Mouse (Mus musculus) ES-E14 (cell line): ENCODE measurements around the gene Diaph3.

Source experiments
- CHD2 ChIP-seq: IDR thresholded peaks from 2 replicates; pipeline ENCODE4 v1.6.1; 2014; ENCODE audit warnings: mild to moderate bottlenecking, low read depth, low read length, inconsistent platforms
- MAFK ChIP-seq: IDR thresholded peaks from 2 replicates; pipeline ENCODE4 v1.6.1; 2014; ENCODE audit warnings: mild to moderate bottlenecking, low read depth, low read length, inconsistent platforms; ENCODE audit not compliant: insufficient read depth

DNA sequence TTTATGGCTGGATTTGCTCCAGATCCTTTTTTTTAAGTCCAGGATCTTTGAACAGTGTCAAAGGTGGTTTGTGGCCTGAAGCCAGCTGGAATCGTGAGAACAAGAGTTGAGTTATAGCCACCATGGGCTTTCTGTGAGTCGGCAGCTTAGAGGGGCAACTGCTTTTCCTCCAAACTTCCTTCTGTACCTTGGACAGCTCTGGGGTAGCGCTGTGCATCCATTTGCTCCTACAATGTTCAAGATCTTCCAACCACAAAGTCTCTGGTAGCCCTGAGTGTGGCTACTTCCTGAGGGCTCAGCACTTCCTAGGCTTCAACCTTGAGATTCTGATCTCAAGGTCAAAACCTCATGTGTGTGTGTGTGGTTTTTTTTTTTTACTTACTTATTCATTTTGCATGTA is 437.0 kb downstream of the Diaph3 start:
- no peak for TF ChIP-seq MAFK
- no peak for TF ChIP-seq CHD2
